Mouse (Mus musculus) CD4-positive, CD25-positive, alpha-beta regulatory T cell, adult 4 months (primary cell): Measurements from ENCODE around the gene Scgb1b7. TPM values are rescaled to one million over a fixed set of nuclear protein-coding genes. Genes with fewer than 3 reads are reported as not detected.
"Not testable (repeated sequence)": the region's sequence is repeated elsewhere in the genome, so short reads cannot be mapped to it uniquely, and the experiment has no call there.

ENCODE experiments used
- ATAC-seq: one replicate; pipeline ENCODE4 v1.8.0; 2017
- polyA plus RNA-seq, 2 experiments: library from polyadenylated mRNA; unstranded; fragments of 100-300 nt; shearing (Covaris generic); gene quantifications; one replicate each; pipeline ENCODE4 v1.2.1; 2017

Gene Scgb1b7
- not detected for polyA plus RNA-seq

GRCm38 (mm10) chr7:31712365-31712764, at the start of gene Scgb1b7:
Scgb1b7 (plus strand) TSS chr7:31712665.
- ATAC-seq = not testable (repeated sequence)

GRCm38 (mm10) chr7:31705657-31706056, 6.8 kb upstream of the Scgb1b7 start, which contains the start of gene Scgb2b7:
Scgb2b7 (minus strand) TSS chr7:31705757.
- not testable (repeated sequence) for ATAC-seq

Other genes with a start within 250 kb of the Scgb1b7 start
- not detected for gene Scgb2b7, start 6.9 kb upstream of the Scgb1b7 start, polyA plus RNA-seq